Mouse (Mus musculus) ovary, adult 18-20 months (tissue): ENCODE measurements at regions not wholly inside any gene's neighbourhood (a gene's known extent, or its start where the extent isn't known, plus 50 kb on each side); places are given as distances from the start of the nearest gene placed in this dataset.

Experiments used
- DNase-seq: peaks from one replicate; pipeline ENCODE4 v3.0.0; 2022; ENCODE audit warnings: low spot score, mixed read lengths

- no peak for DNase-seq
Measured at GRCm38 (mm10) chr6:50970770-50971169, 316.5 kb upstream of the Npvf start.

GRCm38 (mm10) chr6:50972268-50972667, 318.0 kb upstream of the Npvf start:
- DNase-seq, result no peak

- DNase-seq, result no peak
Measured at GRCm38 (mm10) chr6:50973231-50973654, 319.0 kb upstream of the Npvf start.

- DNase-seq, result no peak
Measured at GRCm38 (mm10) chr6:50973815-50974214, 319.6 kb upstream of the Npvf start.

GRCm38 (mm10) chr6:50974961-50975360, 320.7 kb upstream of the Npvf start:
- no peak for DNase-seq

- no peak for DNase-seq
Measured at GRCm38 (mm10) chr6:50976973-50977372, 322.7 kb upstream of the Npvf start.

GRCm38 (mm10) chr6:50977381-50977780, 323.1 kb upstream of the Npvf start:
- no peak for DNase-seq

GRCm38 (mm10) chr6:50978016-50978415, 323.8 kb upstream of the Npvf start:
- DNase-seq, result no peak

- DNase-seq, result no peak
Measured at GRCm38 (mm10) chr6:50978571-50978970, 324.3 kb upstream of the Npvf start.

- DNase-seq, result no peak
Measured at GRCm38 (mm10) chr6:50979764-50980163, 325.5 kb upstream of the Npvf start.

GRCm38 (mm10) chr6:50980311-50980710, 326.1 kb upstream of the Npvf start:
- no peak for DNase-seq

GRCm38 (mm10) chr6:50981702-50982309, 327.6 kb upstream of the Npvf start:
- DNase-seq, result no peak

GRCm38 (mm10) chr6:50982856-50983255, 328.6 kb upstream of the Npvf start:
- no peak for DNase-seq

GRCm38 (mm10) chr6:50983511-50984099, 329.4 kb upstream of the Npvf start:
- DNase-seq, result no peak

GRCm38 (mm10) chr6:50984157-50984905, 330.1 kb upstream of the Npvf start:
- DNase-seq, result no peak

- no peak for DNase-seq
Measured at GRCm38 (mm10) chr6:50986270-50986924, 332.2 kb upstream of the Npvf start.

- no peak for DNase-seq
Measured at GRCm38 (mm10) chr6:50988561-50988960, 334.3 kb upstream of the Npvf start.

GRCm38 (mm10) chr6:50991528-50992125, 337.4 kb upstream of the Npvf start:
- DNase-seq, result no peak

GRCm38 (mm10) chr6:50993952-50994351, 339.7 kb upstream of the Npvf start:
- no peak for DNase-seq

GRCm38 (mm10) chr6:51002713-51003112, 348.5 kb upstream of the Npvf start:
- no peak for DNase-seq

- DNase-seq, result no peak
Measured at GRCm38 (mm10) chr6:51006074-51006591, 351.9 kb upstream of the Npvf start.
